Mouse (Mus musculus) hindbrain, embryonic 15.5 days (tissue): Measurements from ENCODE around the gene Serpinb13. TPM values are rescaled to one million over a fixed set of nuclear protein-coding genes. Genes with fewer than 3 reads are reported as not detected.

Source experiments
- ATAC-seq: fragments of 200-750 bp; cut with Nextera tagmentation; 2 replicates; pipeline ENCODE4 v1.8.0; 2017; ENCODE audit warnings: low read depth, moderate number of reproducible peaks, moderate TSS enrichment; ENCODE audit not compliant: low FRiP score
- H3K27ac ChIP-seq: fragments of 300-500 bp; sonication (generic); replicated peaks from 2 replicates; pipeline ENCODE4 v1.5.1; 2015; ENCODE audit warnings: mild to moderate bottlenecking, inconsistent platforms
- H3K27me3 ChIP-seq: fragments of 300-500 bp; sonication (generic); 2 replicates; pipeline ENCODE4 v1.6.1; 2015; ENCODE audit warnings: control low read depth, inconsistent platforms
- H3K36me3 ChIP-seq: fragments of 300-500 bp; sonication (generic); 2 replicates; pipeline ENCODE4 v1.6.1; 2015; ENCODE audit warnings: control low read depth, inconsistent platforms
- H3K4me1 ChIP-seq: fragments of 300-500 bp; sonication (generic); replicated peaks from 2 replicates; pipeline ENCODE4 v1.6.1; 2015; ENCODE audit warnings: control low read depth, inconsistent platforms
- H3K4me2 ChIP-seq: fragments of 300-500 bp; sonication (generic); 2 replicates; pipeline ENCODE4 v1.6.1; 2015; ENCODE audit warnings: moderate library complexity, mild to moderate bottlenecking, inconsistent platforms
- H3K4me3 ChIP-seq: fragments of 300-500 bp; sonication (generic); 2 replicates; pipeline ENCODE4 v1.5.1; 2015; ENCODE audit warnings: mild to moderate bottlenecking, inconsistent platforms
- H3K9ac ChIP-seq: fragments of 300-500 bp; sonication (generic); 2 replicates; pipeline ENCODE4 v1.6.1; 2015; ENCODE audit warnings: inconsistent platforms
- H3K9me3 ChIP-seq: fragments of 300-500 bp; sonication (generic); 2 replicates; pipeline ENCODE4 v1.6.1; 2016; ENCODE audit warnings: control low read depth, inconsistent platforms
- WGBS: fragments of 180-500 bp; shearing (Covaris S2); methylation state at CpG from one replicate; pipeline ENCODE4 v1.1.7; 2015; 5-methylcytosine and 5-hydroxymethylcytosine counted together
- polyA plus RNA-seq: library from polyadenylated mRNA; unstranded; fragments of >200 nt; fragmentation: Nextera tagmentation; extraction: Ambion mirVana; gene quantifications from 2 replicates; pipeline ENCODE4 v1.2.1, GENCODE M21; 2015

The Serpinb13 gene
- polyA plus RNA-seq: not detected in 2 replicates

GRCm38 (mm10) chr1:106980684-106981083, at the start of gene Serpinb13:
Gene Serpinb13 (plus strand): TSS chr1:106980984.
- no peak for ATAC-seq
- no peak within 1 kb of the TSS for H3K9ac ChIP-seq
- H3K27me3 ChIP-seq: no peaks in the 10 kb centered on the region
- no peaks in the 10 kb centered on the region for H3K4me1 ChIP-seq
- H3K4me3 ChIP-seq: no peak within 1 kb of the TSS
- H3K36me3 ChIP-seq: no peaks in the 10 kb centered on the region
- H3K4me2 ChIP-seq: no peak within 1 kb of the TSS
- no peak within 1 kb of the TSS for H3K27ac ChIP-seq
- H3K9me3 ChIP-seq: no peaks in the 10 kb centered on the region

- 86% methylated on average over 4 of the region's 4 CpGs for WGBS
- no peaks in the 10 kb centered on the region for H3K27me3 ChIP-seq
Measured at GRCm38 (mm10) chr1:106931954-106932353, 48.8 kb upstream of the Serpinb13 start.

GRCm38 (mm10) chr1:106933658-106934057, 47.1 kb upstream of the Serpinb13 start:
- Histone ChIP-seq H3K4me2 (no peak overlapping the region), H3K9ac (no peak overlapping the region), H3K27me3 (no peaks in the 10 kb centered on the region), H3K4me1 (no peaks in the 10 kb centered on the region), H3K27ac (no peak overlapping the region), H3K4me3 (no peak overlapping the region), H3K36me3 (no peaks in the 10 kb centered on the region), H3K9me3 (no peaks in the 10 kb centered on the region)
- no peak for ATAC-seq

More at GRCm38 (mm10) chr1:106931954-106932353, 48.8 kb upstream of the Serpinb13 start:
- Histone ChIP-seq H3K4me1 (no peaks in the 10 kb centered on the region), H3K4me3 (no peak overlapping the region), H3K27ac (no peak overlapping the region), H3K9me3 (no peaks in the 10 kb centered on the region), H3K36me3 (no peaks in the 10 kb centered on the region), H3K4me2 (no peak overlapping the region), H3K9ac (no peak overlapping the region)
- ATAC-seq: no peak

DNA sequence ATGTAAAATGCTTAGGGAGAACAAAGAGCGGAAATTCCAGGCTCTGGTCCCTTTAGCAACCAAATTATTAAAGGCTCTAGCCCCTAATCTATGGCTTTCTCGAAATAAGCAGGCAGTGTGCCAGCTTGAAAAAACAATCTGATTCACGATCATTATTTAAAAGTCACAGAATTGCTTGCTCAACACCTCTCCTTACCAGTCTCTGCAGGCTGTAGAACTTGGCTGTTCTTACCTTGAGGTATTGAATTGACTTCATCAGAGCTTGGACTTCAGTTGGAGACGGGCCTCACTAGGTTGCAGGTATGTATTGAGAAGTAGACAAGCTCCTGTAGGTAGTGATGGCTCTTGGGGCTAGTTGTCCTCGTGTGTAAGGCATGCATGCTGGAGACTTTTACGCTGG, 46.5 kb upstream of the Serpinb13 start, which contains the start of gene Serpinb12:
TSS of gene Serpinb12 (plus strand) at position 185 of the 400 bp plus-strand sequence.
- Histone ChIP-seq H3K4me1 (no peaks in the 10 kb centered on the region), H3K9ac (no peak within 1 kb of the TSS), H3K4me3 (no peak within 1 kb of the TSS), H3K36me3 (no peaks in the 10 kb centered on the region), H3K9me3 (no peaks in the 10 kb centered on the region), H3K27me3 (no peaks in the 10 kb centered on the region), H3K27ac (no peak within 1 kb of the TSS), H3K4me2 (no peak within 1 kb of the TSS)
- ATAC-seq: no peak
- whole genome bisulfite sequencing: 87% methylated on average over 6 of the region's 6 CpGs

DNA sequence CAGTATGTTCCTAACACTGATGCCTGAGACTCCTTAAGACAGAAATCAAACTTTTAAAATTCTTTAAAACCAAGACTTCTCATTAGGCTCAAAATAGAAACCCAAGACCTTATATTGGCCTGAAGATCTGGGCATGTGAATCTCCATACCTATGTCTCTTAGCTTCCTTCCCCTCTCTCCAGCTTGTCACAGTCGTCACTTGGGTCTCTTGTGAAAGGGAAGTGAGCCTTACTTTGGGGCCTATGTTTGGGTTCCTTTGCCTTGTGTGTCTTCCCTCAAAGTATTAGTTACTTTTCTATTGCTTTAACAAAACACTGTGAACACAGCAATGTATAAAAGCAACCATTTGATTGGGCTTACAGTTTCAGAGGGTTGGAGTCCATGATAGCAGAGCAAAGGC, 33.6 kb upstream of the Serpinb13 start:
- WGBS: 80% methylated on average over 1 of the region's 1 CpGs
- ATAC-seq: no peak
- H3K4me3 ChIP-seq: no peak overlapping the region
- H3K4me1 ChIP-seq: no peaks in the 10 kb centered on the region
- H3K36me3 ChIP-seq: no peaks in the 10 kb centered on the region
- no peak overlapping the region for H3K9ac ChIP-seq
- H3K9me3 ChIP-seq: no peaks in the 10 kb centered on the region
- no peak overlapping the region for H3K4me2 ChIP-seq
- H3K27me3 ChIP-seq: no peaks in the 10 kb centered on the region
- no peak overlapping the region for H3K27ac ChIP-seq

DNA sequence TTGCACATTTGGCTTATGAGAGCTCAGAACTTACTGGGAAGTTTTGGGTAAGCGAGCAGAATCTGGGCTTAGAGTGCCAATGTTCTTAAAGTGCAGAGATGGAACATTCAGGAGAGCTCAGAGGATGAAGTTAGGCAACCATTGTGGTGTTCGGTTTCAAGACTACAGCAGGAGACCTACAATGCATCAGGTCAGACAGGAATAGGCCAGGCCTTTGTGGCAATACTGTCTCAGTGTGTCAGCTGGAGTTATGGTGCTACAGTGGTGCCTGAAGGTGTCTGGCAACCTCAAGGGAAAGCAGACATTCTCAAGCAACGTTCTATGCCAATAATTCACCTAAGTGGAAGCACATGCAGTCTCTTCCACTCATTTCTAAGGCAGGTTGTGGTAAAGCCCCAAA, 20.8 kb upstream of the Serpinb13 start:
- Histone ChIP-seq H3K4me2 (no peak overlapping the region), H3K27ac (no peak overlapping the region), H3K36me3 (no peaks in the 10 kb centered on the region), H3K4me3 (no peak overlapping the region), H3K9ac (no peak overlapping the region), H3K4me1 (no peaks in the 10 kb centered on the region), H3K27me3 (no peaks in the 10 kb centered on the region), H3K9me3 (no peaks in the 10 kb centered on the region)
- 80% methylated on average over 3 of the region's 3 CpGs for WGBS
- ATAC-seq: no peak

- WGBS: 46% methylated on average over 3 of the region's 3 CpGs
- H3K27ac ChIP-seq: no peak overlapping the region
- no peak overlapping the region for H3K9ac ChIP-seq
- no peak for ATAC-seq
- H3K4me1 ChIP-seq: no peaks in the 10 kb centered on the region
- H3K9me3 ChIP-seq: no peaks in the 10 kb centered on the region
- no peak overlapping the region for H3K4me2 ChIP-seq
- no peaks in the 10 kb centered on the region for H3K27me3 ChIP-seq
- no peak overlapping the region for H3K4me3 ChIP-seq
- H3K36me3 ChIP-seq: no peaks in the 10 kb centered on the region
Measured at GRCm38 (mm10) chr1:106961023-106961422, 19.8 kb upstream of the Serpinb13 start.

GRCm38 (mm10) chr1:106983092-106983491, 2.3 kb downstream of the Serpinb13 start:
- Histone ChIP-seq H3K4me1 (no peaks in the 10 kb centered on the region), H3K27me3 (no peaks in the 10 kb centered on the region), H3K36me3 (no peaks in the 10 kb centered on the region), H3K9ac (no peak overlapping the region), H3K4me3 (no peak overlapping the region), H3K4me2 (no peak overlapping the region), H3K9me3 (no peaks in the 10 kb centered on the region), H3K27ac (no peak overlapping the region)
- no peak for ATAC-seq
- 97% methylated on average over 1 of the region's 1 CpGs for WGBS

DNA sequence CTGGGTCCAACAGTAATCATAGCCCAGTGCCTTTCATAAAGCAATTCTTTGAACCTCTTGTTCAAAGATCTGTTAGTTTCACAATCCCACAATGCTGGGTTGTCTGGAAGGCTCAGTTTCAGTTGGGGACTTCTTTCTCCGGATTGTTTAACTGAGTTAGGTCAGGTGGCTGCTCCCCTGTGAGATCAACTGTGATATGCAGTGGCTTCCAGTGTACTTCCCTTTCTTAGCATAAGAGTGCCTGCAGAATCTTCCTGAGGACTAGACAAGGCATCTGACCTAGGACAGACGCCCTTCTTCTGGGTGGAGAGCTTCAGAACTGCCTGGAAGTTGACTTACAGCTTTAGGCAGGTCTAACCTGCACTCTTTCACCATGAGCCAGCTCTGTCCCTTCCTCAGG, 3.1 kb downstream of the Serpinb13 start:
- 80% methylated on average over 2 of the region's 2 CpGs for WGBS
- no peaks in the 10 kb centered on the region for H3K36me3 ChIP-seq
- no peaks in the 10 kb centered on the region for H3K27me3 ChIP-seq
- H3K4me1 ChIP-seq: no peaks in the 10 kb centered on the region
- no peak for ATAC-seq
- no peak overlapping the region for H3K4me2 ChIP-seq
- H3K4me3 ChIP-seq: no peak overlapping the region
- no peak overlapping the region for H3K27ac ChIP-seq
- no peak overlapping the region for H3K9ac ChIP-seq
- no peaks in the 10 kb centered on the region for H3K9me3 ChIP-seq

GRCm38 (mm10) chr1:107000424-107000823, 19.6 kb downstream of the Serpinb13 start:
- ATAC-seq: peak; percentile 34; the same call in 1 of the 2 replicates
- 73% methylated on average over 13 of the region's 13 CpGs for WGBS

DNA sequence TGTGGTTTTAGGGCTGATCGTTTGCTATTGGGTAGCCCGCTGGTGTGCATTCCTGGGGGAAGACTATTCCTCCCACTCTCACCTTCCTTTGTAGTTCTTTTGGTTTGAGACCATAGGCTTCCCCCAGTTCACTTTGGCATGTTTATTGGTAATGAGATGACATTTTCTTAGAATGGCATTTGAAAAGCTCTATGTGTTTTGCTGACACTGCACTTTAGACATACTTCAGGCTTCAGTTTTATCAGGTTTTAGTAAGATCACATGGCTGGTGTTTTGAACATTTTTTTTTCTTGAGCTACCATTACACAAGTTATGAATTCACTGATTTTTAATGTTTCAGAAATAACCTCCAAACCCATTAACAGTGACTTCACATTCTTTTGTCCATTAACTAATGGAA, 21.0 kb downstream of the Serpinb13 start:
- ATAC-seq: no peak
- 83% methylated on average over 2 of the region's 2 CpGs for whole genome bisulfite sequencing

More at GRCm38 (mm10) chr1:107000424-107000823, 19.6 kb downstream of the Serpinb13 start:
- H3K4me1 ChIP-seq: no peaks in the 10 kb centered on the region
- no peak overlapping the region for H3K4me3 ChIP-seq
- no peaks in the 10 kb centered on the region for H3K27me3 ChIP-seq
- no peaks in the 10 kb centered on the region for H3K9me3 ChIP-seq
- H3K9ac ChIP-seq: no peak overlapping the region
- no peak overlapping the region for H3K4me2 ChIP-seq
- H3K36me3 ChIP-seq: no peaks in the 10 kb centered on the region
- H3K27ac ChIP-seq: no peak overlapping the region

DNA sequence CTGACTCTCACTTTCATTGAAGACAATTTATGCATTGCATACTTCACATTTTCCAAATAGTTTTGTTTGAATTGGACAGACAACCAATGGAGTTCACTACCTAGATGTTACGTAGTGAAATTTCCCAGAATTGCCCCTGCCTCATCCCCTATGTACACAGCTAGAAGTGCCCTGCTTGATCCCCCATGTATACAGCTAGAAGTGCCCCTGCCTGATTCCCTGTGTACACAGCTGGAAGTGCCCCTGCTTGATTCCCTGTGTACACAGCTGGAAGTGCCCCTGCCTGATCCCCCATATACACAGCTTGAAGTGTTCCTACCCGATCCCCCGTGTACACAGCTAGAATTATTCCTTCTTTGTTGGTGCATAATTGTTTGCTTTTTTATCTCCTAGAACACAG, 25.5 kb downstream of the Serpinb13 start:
- Histone ChIP-seq H3K36me3 (no peaks in the 10 kb centered on the region), H3K27ac (no peak overlapping the region), H3K4me2 (no peak overlapping the region), H3K4me3 (no peak overlapping the region), H3K27me3 (no peaks in the 10 kb centered on the region), H3K9me3 (no peaks in the 10 kb centered on the region), H3K4me1 (no peaks in the 10 kb centered on the region), H3K9ac (no peak overlapping the region)
- no peak for ATAC-seq
- WGBS: 88% methylated on average over 3 of the region's 3 CpGs

More for the DNA sequence above, 21.0 kb downstream of the Serpinb13 start:
- Histone ChIP-seq H3K4me3 (no peak overlapping the region), H3K4me2 (no peak overlapping the region), H3K9me3 (no peaks in the 10 kb centered on the region), H3K36me3 (no peaks in the 10 kb centered on the region), H3K9ac (no peak overlapping the region), H3K27ac (no peak overlapping the region), H3K27me3 (no peaks in the 10 kb centered on the region), H3K4me1 (no peaks in the 10 kb centered on the region)

- Histone ChIP-seq H3K27ac (no peak overlapping the region), H3K9ac (no peak overlapping the region), H3K4me2 (no peak overlapping the region), H3K4me1 (no peaks in the 10 kb centered on the region), H3K4me3 (no peak overlapping the region), H3K27me3 (no peaks in the 10 kb centered on the region), H3K36me3 (no peaks in the 10 kb centered on the region), H3K9me3 (no peaks in the 10 kb centered on the region)
- 42% methylated on average over 2 of the region's 2 CpGs for WGBS
- no peak for ATAC-seq
Measured at GRCm38 (mm10) chr1:107014530-107014929, 33.7 kb downstream of the Serpinb13 start.
